Mouse (Mus musculus): ENCODE measurements at regions not wholly inside any gene's neighbourhood (a gene's known extent, or its start where the extent isn't known, plus 50 kb on each side); places are given as distances from the start of the nearest gene placed in this dataset.
A peak's percentile ranks its signal among the peaks of the same experiment; 100 is the strongest.

DNA sequence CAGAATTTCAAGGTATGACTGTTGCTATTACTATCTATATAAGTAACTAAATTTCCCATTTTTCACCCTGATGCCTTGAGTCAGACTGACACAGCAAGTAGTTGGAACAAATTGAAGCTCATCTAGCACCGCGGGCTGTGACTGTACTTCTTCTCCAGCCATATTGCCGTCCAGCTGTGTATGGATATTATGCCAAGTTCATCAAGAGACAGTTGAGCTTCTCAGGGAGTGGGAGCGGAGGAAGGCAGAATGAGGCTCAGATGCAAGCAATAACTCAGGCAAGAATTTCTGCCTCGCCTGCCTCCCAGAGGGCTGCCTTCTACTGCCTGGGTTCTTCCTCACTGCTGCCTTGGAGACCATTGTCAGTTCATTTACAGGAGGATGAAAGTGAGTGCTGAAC lies 492.6 kb downstream of the Tox3 start:
- no peaks in the 10 kb centered on the region for H3K79me2 ChIP-seq (replicated peaks; ENCODE audit: control insufficient read depth, extremely low read depth, insufficient read depth, poor library complexity, severe bottlenecking)
- no peak overlapping the region for H3K4me2 ChIP-seq (ENCODE audit: insufficient read depth, low read depth, poor library complexity, severe bottlenecking)
- no peak overlapping the region for H3K4me3 ChIP-seq (replicated peaks in 1 of 3; ENCODE audit: low read depth in 2 of 3, low read length in 2 of 3, poor library complexity in 1 of 3)
- no peaks in the 10 kb centered on the region for H3K9me3 ChIP-seq (replicated peaks; ENCODE audit: low read length)
- no peaks in the 10 kb centered on the region for H3K36me3 ChIP-seq (replicated peaks in 1 of 2; ENCODE audit: control insufficient read depth in 1 of 2, insufficient read depth in 1 of 2, low read length in 1 of 2)
- no peaks in the 10 kb centered on the region for H3K4me1 ChIP-seq (ENCODE audit: control insufficient read depth in 1 of 2, insufficient read depth in 2 of 2)
- in situ Hi-C loops (cut with MboI; ENCODE audit: low pct_ligation_motif_present, low pct_unique_long_range_greater_than_20kb, low sequenced_read_pairs), result loop anchor here (25.0 kb wide), 1 partner anchor 907 kb away; no protein-coding TSS in a partner anchor
- H3K9ac ChIP-seq (ENCODE audit: insufficient read depth, low read depth), result no peak overlapping the region
- no peaks in the 10 kb centered on the region for H3K27me3 ChIP-seq (replicated peaks)
- no peak overlapping the region for H3K27ac ChIP-seq (ENCODE audit: insufficient read depth, low read depth)
- dilution Hi-C loops (cut with MboI; ENCODE audit: extremely low pct_ligation_motif_present, extremely low pct_unique_long_range_greater_than_20kb, low sequenced_read_pairs), result no loop called here
- DNase-seq (ENCODE audit: extremely low read depth), result no peak
- TF ChIP-seq HCFC1 (IDR thresholded peaks at IDR 0.05; ENCODE audit: low read depth, low read length) (no peak), SIN3A (IDR thresholded peaks at IDR 0.05; ENCODE audit: low read length) (no peak), CHD1 (IDR thresholded peaks at IDR 0.05; ENCODE audit: low read depth, low read length) (no peak), UBTF (IDR thresholded peaks at IDR 0.05; ENCODE audit: low read depth, low read length) (no peak), MEF2A (IDR thresholded peaks at IDR 0.05; ENCODE audit: borderline replicate concordance, low read depth, low read length) (no peak), POLR2A (IDR thresholded peaks at IDR 0.05; ENCODE audit: low read depth, low read length) (no peak), TBP (conservative IDR thresholded peaks at IDR 0.05; ENCODE audit: low read depth, low read length) (no peak), BHLHE40 (IDR thresholded peaks at IDR 0.05; ENCODE audit: low read depth, low read length) (no peak), ZC3H11A (IDR thresholded peaks at IDR 0.05; ENCODE audit: low read depth, low read length) (no peak), CTCF (conservative IDR thresholded peaks at IDR 0.05 in 1 of 2, IDR thresholded peaks at IDR 0.05 in 1 of 2; ENCODE audit: low read depth in 2 of 2, low read length in 2 of 2) (no peak), GABPA (IDR thresholded peaks at IDR 0.05; ENCODE audit: insufficient replicate concordance, low read depth, low read length) (no peak)

DNA sequence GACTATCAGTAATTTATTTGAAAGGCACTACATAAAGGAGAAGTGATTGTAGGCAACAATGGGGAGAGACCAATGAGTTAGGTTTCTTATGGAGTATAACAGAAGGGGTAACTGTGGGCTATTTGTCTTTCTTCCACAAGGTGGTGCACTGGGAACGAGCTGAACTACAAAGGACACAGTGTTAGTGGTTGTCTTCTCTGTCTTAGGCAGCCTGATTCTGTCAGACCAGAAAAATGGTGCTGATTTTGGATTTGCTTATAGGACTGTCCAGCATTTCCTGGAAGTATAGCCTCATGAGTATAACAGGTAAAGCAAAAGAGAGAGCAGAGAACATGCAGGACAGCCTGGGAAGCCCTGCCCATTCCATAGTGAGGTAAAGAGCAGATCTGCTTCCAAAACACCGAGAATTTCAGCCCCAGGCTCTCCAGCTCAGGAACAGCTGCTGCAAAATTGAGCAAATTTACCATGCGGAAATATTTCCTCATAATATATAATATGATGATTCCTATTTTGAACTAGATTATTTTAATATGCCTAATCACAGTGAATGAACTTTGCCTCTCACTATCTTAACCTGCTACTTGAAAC lies 497.8 kb downstream of the Tox3 start:
- peak; percentile 33 for DNase-seq (ENCODE audit: extremely low read depth)
- H3K36me3 ChIP-seq (replicated peaks in 1 of 2; ENCODE audit: control insufficient read depth in 1 of 2, insufficient read depth in 1 of 2, low read length in 1 of 2), result no peaks in the 10 kb centered on the region
- H3K4me2 ChIP-seq (ENCODE audit: insufficient read depth, low read depth, poor library complexity, severe bottlenecking), result no peak overlapping the region
- H3K79me2 ChIP-seq (replicated peaks; ENCODE audit: control insufficient read depth, extremely low read depth, insufficient read depth, poor library complexity, severe bottlenecking), result no peaks in the 10 kb centered on the region
- no peaks in the 10 kb centered on the region for H3K4me1 ChIP-seq (ENCODE audit: control insufficient read depth in 1 of 2, insufficient read depth in 2 of 2)
- no peak overlapping the region for H3K9ac ChIP-seq (ENCODE audit: insufficient read depth, low read depth)
- in situ Hi-C loops (cut with MboI; ENCODE audit: low pct_ligation_motif_present, low pct_unique_long_range_greater_than_20kb, low sequenced_read_pairs) (loop anchor here (25.0 kb wide), 1 partner anchor 912 kb away; no protein-coding TSS in a partner anchor), dilution Hi-C loops (cut with MboI; ENCODE audit: extremely low pct_ligation_motif_present, extremely low pct_unique_long_range_greater_than_20kb, low sequenced_read_pairs) (no loop called here)
- H3K4me3 ChIP-seq (replicated peaks in 1 of 3; ENCODE audit: low read depth in 2 of 3, low read length in 2 of 3, poor library complexity in 1 of 3), result no peak overlapping the region
- H3K27me3 ChIP-seq (replicated peaks), result no peaks in the 10 kb centered on the region
- TF ChIP-seq RAD21 (IDR thresholded peaks at IDR 0.05; ENCODE audit: low read depth, low read length) (peak; percentile 43), CTCF (conservative IDR thresholded peaks at IDR 0.05 in 1 of 2, IDR thresholded peaks at IDR 0.05 in 1 of 2; ENCODE audit: low read depth in 2 of 2, low read length in 2 of 2) (peak; percentile 31 to 46; a peak in 3 of 4 replicates), KAT2A (IDR thresholded peaks at IDR 0.05; ENCODE audit: insufficient replicate concordance, low read length) (no peak), SMC3 (IDR thresholded peaks at IDR 0.05; ENCODE audit: low read depth, low read length) (peak; percentile 37), MAFK (IDR thresholded peaks at IDR 0.05; ENCODE audit: insufficient replicate concordance, low read length) (no peak)
- H3K27ac ChIP-seq (ENCODE audit: insufficient read depth, low read depth), result no peak overlapping the region
- no peaks in the 10 kb centered on the region for H3K9me3 ChIP-seq (replicated peaks; ENCODE audit: low read length)
